Mouse (Mus musculus) lung, adult 18-20 months (tissue): ENCODE data around the gene Ccdc62.

ENCODE experiments used
- DNase-seq, 2 experiments: peaks; one replicate each; pipeline ENCODE4 v3.0.0; 2022; ENCODE audit warnings: mixed read lengths in 2 of 2

The Ccdc62 gene

GRCm38 (mm10) chr5:123938479-123938878 is 8.0 kb downstream of the Ccdc62 start:
- no peak for DNase-seq

GRCm38 (mm10) chr5:123946546-123946945 is 16.1 kb downstream of the Ccdc62 start:
- DNase-seq = no peak

- peak in 1 of 2 experiments; percentile 24 for DNase-seq
Observed at GRCm38 (mm10) chr5:123947041-123947761, 16.7 kb downstream of the Ccdc62 start.

- no peak for DNase-seq
Observed at GRCm38 (mm10) chr5:123952365-123953045, 22.0 kb downstream of the Ccdc62 start.

GRCm38 (mm10) chr5:123957213-123957612 is 26.7 kb downstream of the Ccdc62 start:
- no peak for DNase-seq

GRCm38 (mm10) chr5:123959018-123959417 is 28.5 kb downstream of the Ccdc62 start:
- no peak for DNase-seq

- peak; percentile 56 to 72 for DNase-seq
Observed at GRCm38 (mm10) chr5:123960129-123960528, 29.6 kb downstream of the Ccdc62 start.

- DNase-seq = no peak
Observed at GRCm38 (mm10) chr5:123961046-123961445, 30.6 kb downstream of the Ccdc62 start.

GRCm38 (mm10) chr5:123964208-123964607 is 33.7 kb downstream of the Ccdc62 start:
- no peak for DNase-seq

GRCm38 (mm10) chr5:123966759-123967158 is 36.3 kb downstream of the Ccdc62 start:
- DNase-seq = no peak

- DNase-seq = no peak
Observed at GRCm38 (mm10) chr5:123968468-123968867, 38.0 kb downstream of the Ccdc62 start.

GRCm38 (mm10) chr5:123969216-123969615 is 38.7 kb downstream of the Ccdc62 start:
- DNase-seq = no peak

GRCm38 (mm10) chr5:123970576-123970975 is 40.1 kb downstream of the Ccdc62 start:
- DNase-seq = no peak

- DNase-seq = no peak
Observed at GRCm38 (mm10) chr5:123972453-123972852, 42.0 kb downstream of the Ccdc62 start.

GRCm38 (mm10) chr5:123973299-123974178 is 43.1 kb downstream of the Ccdc62 start, which contains the start of gene Hip1r:
TSS of gene Hip1r (plus strand) at chr5:123973628.
- peak; percentile 85 to 89 for DNase-seq

GRCm38 (mm10) chr5:123974179-123974485 is 43.7 kb downstream of the Ccdc62 start:
- DNase-seq = no peak

- peak; percentile 65 to 70 for DNase-seq
Observed at GRCm38 (mm10) chr5:123974616-123975111, 44.2 kb downstream of the Ccdc62 start.

GRCm38 (mm10) chr5:123975668-123976180 is 45.2 kb downstream of the Ccdc62 start:
- peak; percentile 79 to 87 for DNase-seq

GRCm38 (mm10) chr5:123977231-123977630 is 46.8 kb downstream of the Ccdc62 start:
- peak in 1 of 2 experiments; percentile 58 for DNase-seq

GRCm38 (mm10) chr5:123978131-123978530 is 47.7 kb downstream of the Ccdc62 start:
- DNase-seq = no peak

GRCm38 (mm10) chr5:123979221-123979979 is 48.9 kb downstream of the Ccdc62 start:
- DNase-seq = no peak

GRCm38 (mm10) chr5:123979980-123980369 is 49.5 kb downstream of the Ccdc62 start:
- DNase-seq = no peak
